Mouse (Mus musculus) cerebellum, adult 8-10 months (tissue): ENCODE measurements around the gene Abcc1.
A peak's percentile ranks its signal among the peaks of the same experiment; 100 is the strongest.

Experiments
- DNase-seq: peaks from one replicate; pipeline ENCODE4 v3.0.0; 2022

Gene Abcc1

DNA sequence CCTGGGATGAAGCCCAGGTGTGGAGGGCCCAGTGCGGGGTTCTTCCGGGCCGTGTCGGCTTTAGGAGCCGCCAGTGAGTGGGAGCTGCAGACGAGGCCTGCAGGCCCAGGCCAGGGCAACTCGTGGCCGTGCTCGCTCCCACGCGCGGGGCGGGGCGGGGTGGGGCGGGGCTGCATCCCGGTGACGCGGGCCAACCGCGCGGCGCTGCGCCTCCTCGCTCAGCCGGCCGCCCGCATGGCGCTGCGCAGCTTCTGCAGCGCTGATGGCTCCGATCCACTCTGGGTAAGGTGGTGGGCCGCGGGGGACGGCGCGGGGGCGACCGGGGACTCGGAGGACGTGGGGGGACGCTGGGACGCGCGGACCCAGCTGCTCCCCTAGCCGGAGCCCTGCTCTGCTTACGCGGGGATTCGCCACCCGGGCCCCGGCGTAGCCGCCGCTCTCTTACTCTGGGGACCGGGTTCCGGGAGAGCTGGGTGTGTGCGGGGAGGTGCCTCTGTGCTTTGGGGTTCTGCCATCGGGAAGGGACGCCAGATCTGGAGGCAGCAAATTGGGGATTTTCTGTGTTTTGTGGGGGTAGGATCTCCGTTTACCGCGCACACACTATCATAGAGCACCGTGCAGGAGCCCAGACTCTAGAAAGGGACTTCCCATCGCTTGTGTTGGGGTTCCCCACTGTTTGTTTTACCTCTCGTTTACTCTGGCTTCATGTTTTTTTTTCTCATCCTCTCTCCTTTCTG is at the start of gene Abcc1:
Gene Abcc1 (plus strand): TSS at position 197 of the 737 bp plus-strand sequence.
- peak; percentile 78 for DNase-seq

DNA sequence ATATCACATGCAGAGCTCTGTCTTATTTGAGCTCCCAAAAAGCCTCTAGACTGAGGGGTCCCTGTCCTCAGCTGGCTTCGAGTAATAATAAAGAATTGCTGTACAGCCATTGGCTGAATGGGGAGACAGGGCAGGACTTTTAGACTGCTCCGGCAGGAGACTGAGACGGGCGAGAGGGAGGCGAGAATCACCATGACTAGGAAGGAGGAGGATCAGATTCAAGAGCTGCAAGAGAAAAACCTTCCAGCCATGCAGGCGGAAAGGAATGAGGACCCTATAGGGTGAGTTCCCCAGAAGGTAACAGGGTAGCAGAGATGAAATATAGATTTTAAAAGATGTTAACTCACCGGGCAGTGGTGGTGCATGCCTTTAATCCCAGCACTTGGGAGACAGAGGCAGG is 48.4 kb upstream of the Abcc1 start:
- DNase-seq, result no peak

DNA sequence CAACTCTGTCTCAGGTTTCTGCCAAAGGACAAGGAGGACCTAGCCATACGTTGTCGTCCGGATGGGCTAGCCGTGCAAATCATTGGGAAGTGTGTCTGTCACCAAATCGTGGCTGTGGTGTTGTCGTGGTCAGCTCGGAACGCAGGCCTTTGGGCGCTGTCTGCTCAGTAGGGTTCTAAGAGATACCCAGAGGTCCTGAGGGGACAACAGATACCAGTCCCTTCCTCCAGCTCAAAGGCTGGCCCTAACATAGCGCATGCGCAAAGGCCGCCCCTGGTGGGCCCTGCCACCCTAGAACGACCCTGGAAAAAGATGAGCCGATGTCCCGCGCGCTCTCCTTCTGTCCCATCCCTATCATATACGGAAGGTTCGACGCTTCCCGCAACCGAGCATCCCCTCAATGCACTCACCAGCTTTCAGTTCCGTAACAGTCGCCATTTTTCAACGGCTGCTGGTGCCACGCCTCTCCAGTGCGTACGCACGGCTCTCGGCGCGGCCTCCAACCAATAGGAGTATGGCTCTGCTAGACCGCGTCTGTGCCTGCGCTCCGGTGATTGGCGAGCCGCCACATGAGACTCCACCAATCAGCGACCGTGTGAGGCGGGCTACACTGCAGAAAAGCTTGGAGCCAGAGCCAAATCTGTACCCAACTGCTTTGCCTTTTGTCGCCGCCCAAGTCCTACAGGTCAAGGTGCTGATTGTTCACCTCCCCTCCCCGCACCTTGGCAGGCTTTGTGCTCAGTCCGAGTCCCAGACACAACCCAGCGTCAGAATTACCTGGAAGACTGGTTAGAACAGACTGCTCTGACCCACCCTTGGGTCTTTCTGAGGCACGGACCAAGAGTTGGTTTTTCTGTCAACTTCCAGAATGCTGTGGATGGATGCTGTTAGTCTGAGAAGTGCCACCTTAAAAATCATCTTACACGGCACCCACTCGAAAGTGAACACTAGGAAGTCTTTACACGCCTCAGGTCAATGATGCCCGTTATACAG is 44.2 kb upstream of the Abcc1 start, which contains the start of gene Fopnl:
Gene Fopnl (minus strand): TSS at position 522 of the 993 bp plus-strand sequence.
- DNase-seq, result peak; percentile 97

DNA sequence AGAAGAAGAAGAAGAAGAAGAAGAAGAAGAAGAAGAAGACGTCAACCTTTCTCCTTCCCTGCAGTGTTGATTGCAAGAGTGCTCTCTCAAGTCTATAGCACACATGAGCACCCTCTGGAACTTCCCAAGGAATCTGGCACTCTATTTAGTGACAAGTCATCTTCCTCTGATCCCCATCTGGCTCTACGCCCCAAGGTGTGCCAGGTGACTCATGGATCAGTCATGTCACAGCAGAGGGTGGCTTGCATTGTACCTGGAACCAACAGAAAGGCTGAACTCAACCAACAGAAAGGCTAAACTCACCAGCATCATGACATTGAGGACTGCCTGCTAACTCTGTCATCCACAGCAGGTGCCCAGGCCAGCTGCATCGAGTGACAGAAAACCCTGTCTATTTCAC is 41.7 kb upstream of the Abcc1 start:
- DNase-seq, result no peak

DNA sequence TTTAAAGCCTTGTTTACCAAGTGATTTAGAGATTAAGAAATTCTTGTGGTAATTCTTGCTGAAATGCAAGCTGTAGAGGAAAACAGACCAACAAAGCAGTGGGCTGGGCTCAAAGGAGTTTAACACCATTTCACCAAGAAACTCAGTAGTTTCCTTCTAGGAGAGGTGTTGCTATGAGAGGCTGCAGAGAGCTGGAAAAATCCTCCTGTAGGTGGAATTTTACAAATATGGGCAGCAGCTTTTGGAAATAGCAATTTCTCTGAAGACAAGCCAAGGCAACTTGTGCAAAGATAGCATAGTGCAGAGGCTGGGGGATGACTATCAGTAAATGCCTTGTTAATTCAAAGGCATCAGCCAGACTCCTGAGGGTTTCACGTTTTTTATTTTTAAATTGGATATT is 40.9 kb upstream of the Abcc1 start:
- DNase-seq, result no peak

DNA sequence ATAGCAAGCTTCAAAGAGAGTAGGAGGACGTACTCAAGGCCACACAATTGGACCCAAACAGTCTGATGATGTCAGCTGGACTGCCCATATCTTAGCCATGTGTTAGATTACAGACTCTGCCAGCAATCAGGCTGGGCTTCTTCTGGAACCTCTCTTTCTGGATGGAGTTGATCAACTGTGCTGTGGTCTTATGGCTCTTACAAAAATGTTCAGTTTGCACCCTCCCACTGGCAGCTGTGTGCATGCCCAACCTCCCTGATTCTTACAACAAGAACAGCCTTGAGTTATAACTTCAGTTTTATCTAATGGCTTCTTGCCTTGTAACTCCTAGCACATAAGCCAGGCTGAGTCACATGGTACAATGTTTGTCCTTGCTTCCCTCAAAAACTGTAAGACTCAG is 33.2 kb upstream of the Abcc1 start:
- DNase-seq, result no peak

DNA sequence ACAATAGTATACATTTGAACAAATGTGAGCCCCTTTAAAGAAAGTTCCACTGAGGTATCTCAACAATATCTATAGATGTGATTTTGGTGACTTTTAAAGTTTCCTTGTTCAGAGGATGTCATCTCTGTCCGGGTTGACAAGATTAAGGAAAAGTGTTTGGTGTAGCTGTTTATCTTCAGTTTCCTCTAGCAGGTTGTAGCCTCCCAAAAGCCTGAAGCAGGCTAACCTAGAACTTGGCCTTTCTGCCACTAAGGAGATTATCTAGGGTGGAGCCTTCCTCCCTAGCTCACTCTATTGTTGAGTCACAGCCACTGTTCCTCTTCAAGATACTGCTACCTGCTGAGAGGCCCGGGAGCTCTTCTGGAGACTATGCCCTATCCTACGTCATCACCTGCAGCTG is 16.4 kb upstream of the Abcc1 start:
- DNase-seq, result no peak

DNA sequence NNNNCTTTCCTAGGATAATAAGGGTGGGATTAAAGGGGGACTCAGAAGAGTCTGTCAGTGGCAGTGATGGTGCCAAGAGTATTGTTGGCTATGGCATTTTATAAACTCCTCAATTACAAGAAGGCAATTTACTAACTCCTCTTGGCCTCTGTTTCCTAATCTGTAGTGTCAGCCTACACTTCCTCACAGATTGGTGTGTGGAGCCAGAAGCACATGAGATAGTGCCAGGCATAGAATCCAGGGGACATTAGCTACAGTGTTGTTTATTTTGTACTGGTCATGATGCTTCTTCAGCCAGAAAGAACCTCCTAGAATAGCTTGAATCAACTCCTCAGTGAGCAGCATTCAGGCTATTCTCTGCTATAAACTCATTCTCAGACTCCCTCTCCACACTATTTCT is 9.8 kb upstream of the Abcc1 start:
- DNase-seq, result no peak

DNA sequence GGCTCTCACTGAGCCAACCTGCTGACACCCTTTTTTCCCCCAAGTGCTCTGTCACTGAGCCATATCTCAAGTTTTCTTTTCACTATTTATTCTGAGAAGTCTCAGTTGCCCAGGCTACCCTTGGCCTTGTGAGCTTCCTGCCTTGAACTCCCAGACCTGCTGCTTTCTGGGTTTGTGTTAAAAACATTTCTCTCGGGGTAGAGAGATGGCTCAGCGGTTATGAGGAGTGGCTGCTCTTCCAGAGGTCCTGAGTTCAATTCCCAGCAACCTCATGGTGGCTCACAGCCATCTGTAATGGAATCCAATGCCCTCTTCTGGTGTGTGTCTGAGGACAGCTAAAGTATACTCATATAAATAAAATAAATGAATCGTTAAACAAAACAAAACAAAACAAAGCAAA is 9.1 kb upstream of the Abcc1 start:
- DNase-seq, result no peak

DNA sequence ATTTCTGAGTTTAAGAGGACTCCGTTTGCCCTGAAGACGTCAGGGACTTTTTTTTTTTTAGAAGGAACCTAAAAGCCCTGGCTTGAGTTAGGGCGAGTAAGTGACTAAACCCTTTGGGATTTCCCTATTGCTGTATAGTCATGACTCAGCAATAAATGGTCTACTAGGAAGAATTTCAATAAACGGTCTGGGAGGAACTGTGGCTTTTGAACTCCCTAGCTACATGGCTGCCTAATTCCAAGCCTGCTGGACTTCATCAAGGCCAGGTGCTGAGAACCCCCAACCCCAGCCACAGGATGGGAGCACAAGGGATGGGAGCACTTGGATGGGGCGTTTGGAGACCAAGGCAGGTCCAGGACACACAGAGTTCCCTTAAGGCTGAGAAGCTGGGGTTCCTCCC is 8.7 kb upstream of the Abcc1 start:
- no peak for DNase-seq

DNA sequence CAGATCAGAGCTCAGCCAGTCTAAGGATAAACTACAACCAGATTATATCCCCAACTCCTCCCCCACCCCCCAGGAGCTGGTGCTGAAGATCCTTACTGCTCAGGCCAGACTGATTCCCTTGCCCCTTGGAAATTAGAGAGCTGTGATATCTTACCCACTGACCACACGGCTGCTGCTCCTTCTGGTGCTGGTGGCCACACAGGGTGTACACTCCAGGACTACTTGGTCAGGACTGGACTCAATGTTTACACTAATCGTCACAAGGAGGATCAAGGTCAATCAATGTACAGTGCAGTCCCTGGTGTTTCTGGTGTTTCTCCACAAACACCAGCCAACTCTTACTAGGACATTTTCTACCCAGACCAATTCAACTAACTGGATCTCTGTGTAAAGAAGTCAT is 3.5 kb upstream of the Abcc1 start:
- no peak for DNase-seq

DNA sequence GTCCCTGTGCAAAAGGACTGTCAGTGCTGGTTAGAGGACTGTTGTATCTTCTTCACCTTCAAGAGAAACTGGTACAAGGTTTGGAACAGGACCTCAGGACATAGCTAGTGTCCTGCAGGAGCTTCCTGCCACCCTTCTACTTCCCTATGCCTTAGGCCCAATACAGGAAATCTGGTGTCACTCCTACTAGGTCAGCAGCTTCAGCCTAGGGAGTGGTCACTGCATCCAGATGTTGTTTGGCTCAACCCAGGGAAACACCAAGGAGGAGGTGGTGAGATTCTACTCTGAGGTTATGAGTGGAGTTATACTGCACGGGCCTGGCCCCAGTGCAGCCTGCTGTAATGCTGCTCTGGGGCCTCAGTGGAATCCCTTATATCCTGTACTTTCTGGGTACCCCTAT is 2.8 kb upstream of the Abcc1 start:
- DNase-seq, result no peak

DNA sequence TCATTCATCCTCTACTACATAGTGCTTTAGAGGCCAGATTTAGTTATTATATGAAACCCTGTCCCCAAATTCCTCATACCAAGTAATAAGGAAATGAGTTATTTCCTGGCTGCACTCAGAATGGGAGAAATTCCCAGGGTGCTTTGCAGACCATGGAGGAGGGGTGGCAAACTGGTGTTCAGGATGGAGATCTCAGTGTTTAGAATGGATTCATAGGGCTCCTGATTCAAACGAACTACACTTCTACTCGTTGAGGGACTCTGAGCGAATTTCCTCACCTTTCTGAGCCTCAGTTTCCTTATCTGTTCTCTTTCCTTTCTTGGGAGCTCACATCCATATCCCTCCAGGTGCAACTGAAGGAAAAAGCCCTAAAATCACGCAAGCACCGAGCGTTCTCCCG is 427 bp upstream of the Abcc1 start:
- DNase-seq, result no peak

DNA sequence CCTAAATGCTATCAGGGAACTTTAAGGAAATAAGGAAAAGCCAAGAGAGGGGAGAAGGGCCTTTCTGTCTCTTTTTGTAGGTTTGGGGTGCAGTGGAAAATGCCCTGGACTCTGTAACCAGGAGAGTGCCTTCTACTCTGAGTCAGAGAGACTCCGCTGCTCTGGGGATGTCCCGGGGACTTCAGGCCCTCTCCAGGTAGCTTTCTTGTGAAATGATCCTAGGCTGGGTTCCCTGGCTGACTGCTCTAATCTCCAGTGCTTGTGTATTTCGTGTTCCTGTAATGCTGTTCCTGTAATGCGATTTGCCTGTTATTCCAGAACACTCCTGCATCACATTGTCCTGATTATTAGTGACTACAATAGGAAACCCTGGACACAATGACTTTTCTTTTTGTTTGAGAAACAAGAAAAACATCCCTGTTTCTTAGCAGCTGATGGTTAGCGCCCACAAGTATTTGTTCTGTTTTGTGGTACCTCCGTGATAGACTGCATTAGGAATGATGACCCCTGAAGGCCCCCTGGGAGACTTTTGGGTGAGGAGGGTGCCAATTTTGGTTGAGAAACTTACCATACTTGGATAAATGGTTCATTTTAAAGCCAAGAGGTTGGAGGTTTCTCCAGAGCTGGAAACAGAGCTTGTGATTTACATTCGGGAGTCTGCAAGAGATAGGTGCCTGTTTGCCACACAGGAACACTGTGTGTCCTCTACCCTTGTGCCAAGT is 902 bp downstream of the Abcc1 start:
- DNase-seq, result no peak

DNA sequence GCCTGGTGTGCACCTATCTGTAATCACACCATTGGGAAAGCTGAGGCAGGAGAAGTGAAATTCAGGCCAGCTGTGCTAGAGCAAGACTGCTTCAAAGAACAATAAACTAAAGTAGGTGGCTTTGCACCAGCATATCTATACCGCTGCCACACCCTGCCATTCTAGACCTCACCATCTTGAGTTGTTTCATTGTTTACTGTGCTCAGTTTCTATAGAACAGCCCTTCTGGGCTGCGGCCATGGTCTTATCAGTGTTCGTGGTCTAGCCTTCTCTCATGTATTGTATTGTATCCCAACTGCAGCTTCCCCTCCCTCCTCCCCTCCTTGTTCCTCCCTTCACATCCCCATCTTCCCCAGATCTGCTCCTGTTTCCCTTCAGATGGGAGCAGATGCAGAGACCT is 2.1 kb downstream of the Abcc1 start:
- no peak for DNase-seq

DNA sequence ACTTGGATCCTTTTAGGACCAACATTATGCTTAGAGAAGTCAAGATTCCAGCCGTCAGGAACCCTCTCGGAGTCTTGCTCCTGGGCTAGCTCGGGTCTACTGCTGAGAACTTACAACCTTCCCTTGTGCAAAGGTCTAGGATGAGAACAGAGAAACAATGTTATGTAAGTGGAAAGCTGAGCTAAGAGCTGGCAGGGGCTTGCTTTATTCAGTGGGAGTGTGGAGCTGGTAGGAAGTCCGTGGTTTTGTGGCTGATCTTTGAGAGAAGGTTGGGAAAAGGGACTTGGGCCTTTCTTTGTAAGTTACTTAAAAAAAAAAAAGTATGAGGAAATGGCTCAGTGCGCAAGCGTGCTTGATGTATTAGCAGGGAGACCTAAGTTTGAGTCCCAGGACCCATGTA is 2.7 kb downstream of the Abcc1 start:
- DNase-seq, result no peak

DNA sequence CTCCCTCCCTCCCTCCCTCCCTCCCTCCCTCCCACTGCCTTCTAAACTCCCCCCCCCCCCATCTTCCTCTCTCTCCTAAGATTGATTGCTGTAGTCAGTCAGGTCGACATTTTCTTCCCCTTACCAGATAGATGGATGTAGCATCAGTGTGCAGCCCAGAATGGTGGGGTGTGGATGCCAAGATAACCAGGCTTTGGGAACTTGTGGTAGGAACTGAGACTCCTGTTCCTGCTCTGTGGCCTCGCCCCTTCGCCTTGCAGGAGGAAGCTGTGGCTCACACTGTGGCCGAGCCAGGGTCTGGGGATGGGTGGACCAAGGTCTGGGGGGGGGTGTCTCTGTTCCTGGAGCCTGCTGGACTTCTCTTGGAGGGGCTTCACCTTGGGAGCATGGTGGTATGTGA is 4.1 kb downstream of the Abcc1 start:
- DNase-seq, result no peak

DNA sequence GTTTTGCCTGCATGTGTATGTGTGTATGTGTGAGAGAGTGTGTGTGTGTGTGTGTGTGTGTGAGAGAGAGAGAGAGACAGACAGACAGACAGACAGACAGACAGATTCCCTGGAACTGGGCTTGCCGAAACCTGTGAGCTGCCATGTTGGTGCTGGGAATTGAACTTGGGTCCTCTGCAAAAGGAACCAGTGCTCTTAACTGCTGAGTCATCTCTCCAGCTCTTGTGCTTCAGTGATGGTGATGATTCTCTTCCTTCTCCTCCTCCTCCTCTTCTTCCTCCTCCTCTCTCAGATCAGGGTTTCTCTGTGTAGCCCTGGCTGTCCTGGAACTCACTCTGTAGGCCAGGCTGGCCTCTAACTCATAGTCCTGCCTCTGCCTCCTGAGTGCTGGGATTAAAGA is 4.7 kb downstream of the Abcc1 start:
- DNase-seq, result no peak

DNA sequence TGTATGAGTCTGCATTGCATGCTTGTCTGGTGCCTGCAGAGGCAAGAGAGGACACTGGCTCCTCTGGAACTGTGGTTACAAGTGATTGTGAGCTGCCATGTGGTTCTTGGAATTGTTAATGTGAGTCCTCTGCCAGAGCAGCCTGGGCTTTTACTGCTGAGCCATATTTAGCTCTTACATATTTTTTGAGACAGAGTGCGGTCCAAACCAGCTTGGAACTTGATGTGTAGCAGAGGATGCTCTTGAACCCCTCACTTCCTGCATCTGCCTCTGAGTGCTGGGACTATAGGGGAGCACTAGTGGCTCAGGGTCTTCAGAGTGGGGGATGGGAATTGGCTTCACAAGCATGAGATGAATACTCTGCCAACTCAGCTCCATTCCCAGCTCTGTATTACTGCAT is 10.0 kb downstream of the Abcc1 start:
- no peak for DNase-seq

DNA sequence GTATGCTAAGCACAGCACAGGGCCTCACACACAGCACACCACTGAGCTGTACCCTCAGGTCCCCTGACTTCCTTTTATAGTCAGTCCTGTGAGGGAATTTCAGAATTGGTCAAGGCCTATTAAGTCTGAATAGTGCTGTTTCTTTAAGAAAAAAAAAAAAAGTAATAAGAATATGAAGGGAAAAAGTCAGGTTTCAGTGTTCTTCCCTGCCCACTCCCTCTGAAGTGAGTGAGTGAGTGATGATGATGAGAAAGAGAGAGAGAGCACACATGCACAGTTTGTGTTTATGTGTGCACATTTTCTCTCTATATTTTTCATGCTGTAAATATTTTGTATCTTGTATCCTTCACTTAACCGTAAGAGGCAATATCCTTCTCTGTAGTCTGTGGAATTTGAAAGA is 11.0 kb downstream of the Abcc1 start:
- no peak for DNase-seq

DNA sequence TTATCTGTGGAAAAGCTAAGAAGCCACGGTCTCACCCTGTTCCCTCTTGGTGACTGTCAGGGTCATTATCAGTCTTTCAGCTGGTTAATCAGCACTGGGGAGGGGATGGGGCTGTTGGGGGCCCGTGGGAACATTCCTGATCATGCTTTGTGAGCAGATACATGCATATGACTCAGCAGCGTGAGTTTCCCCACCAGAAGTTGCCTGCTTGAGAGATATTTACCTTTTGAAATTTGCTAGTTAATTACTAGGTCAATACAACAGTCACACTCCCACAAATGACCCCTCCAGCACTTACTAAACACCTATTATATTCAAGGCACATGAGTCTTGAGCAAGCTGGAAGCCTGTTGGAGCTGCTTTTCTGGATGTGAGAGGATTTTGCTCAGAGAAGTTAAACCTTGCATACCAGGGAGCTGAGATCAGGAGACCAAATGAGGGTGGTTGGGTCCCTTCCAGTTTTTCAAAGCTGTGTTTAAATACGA is 11.5 kb downstream of the Abcc1 start:
- DNase-seq, result no peak

DNA sequence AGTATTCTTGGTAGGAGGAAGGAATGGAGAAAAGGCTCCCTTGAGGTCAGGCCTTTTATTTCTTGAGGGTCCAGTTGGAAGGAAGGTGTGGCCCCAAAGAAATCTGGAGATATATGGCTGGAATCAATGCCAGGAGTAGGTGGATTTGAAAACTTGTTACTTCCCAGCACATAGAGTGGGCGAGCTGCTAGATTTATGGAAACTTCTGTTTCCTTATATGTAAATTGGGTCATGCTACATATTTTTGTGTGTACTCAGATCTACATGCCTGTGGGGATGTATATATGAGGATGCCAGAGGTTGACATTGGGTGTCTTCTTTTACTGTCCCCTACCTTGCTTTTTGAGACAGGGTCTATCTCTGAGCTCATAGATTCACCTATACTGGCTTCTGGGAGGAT is 14.6 kb downstream of the Abcc1 start:
- DNase-seq, result no peak

DNA sequence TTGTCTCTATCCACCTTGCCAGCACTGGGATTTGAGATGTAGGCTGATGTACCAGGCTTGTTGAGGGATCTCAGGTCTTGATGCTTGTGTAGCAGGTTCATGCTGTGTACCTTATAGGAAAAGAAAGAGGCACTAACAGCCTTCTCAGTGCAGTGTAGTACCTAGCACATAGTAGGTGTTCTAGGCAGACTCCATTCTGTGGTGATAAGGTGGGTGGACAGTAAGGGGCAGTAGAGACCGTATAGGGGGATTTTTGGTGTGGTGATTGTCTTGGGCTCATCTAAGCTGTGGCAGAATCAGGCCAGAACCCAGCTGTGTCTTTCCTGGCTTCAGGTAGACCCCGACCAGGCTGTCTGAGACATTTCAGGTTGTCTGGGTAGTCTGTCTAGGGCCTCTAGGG is 15.0 kb downstream of the Abcc1 start:
- DNase-seq, result no peak
